Mouse (Mus musculus) right cerebral cortex, postnatal 25 days (tissue): Measurements from ENCODE around the gene Cct3.
"Not testable (repeated sequence)": the region's sequence is repeated elsewhere in the genome, so short reads cannot be mapped to it uniquely, and the experiment has no call there.

ENCODE experiments used
- DNase-seq: peaks from one replicate; pipeline ENCODE4 v3.0.0; 2022

Gene Cct3

GRCm38 (mm10) chr3:88296561-88297318 lies at the start of gene Cct3, which contains the start of gene Tsacc:
TSS of gene Cct3 (plus strand) at chr3:88297116.
TSS of gene Tsacc (minus strand) at chr3:88296999.
- peak; percentile 95 for DNase-seq

- no peak for DNase-seq
These were observed 49.2 kb upstream of the Cct3 start for GRCm38 (mm10) chr3:88247666-88248065.

- DNase-seq = no peak
These were observed 48.5 kb upstream of the Cct3 start for GRCm38 (mm10) chr3:88248406-88248805.

- DNase-seq = no peak
These were observed 44.2 kb upstream of the Cct3 start for GRCm38 (mm10) chr3:88252739-88253138.

- DNase-seq = no peak
These were observed 42.5 kb upstream of the Cct3 start, which contains the start of gene Rhbg for GRCm38 (mm10) chr3:88254268-88254926. TSS of gene Rhbg (minus strand) at chr3:88254709.

- DNase-seq = no peak
These were observed 41.0 kb upstream of the Cct3 start for GRCm38 (mm10) chr3:88255950-88256349.

GRCm38 (mm10) chr3:88256382-88256781 lies 40.5 kb upstream of the Cct3 start:
- DNase-seq = no peak

GRCm38 (mm10) chr3:88262346-88262745 lies 34.6 kb upstream of the Cct3 start:
- no peak for DNase-seq

GRCm38 (mm10) chr3:88268014-88268413 lies 28.9 kb upstream of the Cct3 start:
- not testable (repeated sequence) for DNase-seq

GRCm38 (mm10) chr3:88268991-88269390 lies 27.9 kb upstream of the Cct3 start:
- no peak for DNase-seq

- not testable (repeated sequence) for DNase-seq
These were observed 25.6 kb upstream of the Cct3 start for GRCm38 (mm10) chr3:88271298-88271697.

GRCm38 (mm10) chr3:88271859-88272258 lies 25.1 kb upstream of the Cct3 start:
- DNase-seq = no peak

GRCm38 (mm10) chr3:88274002-88274401 lies 22.9 kb upstream of the Cct3 start:
- no peak for DNase-seq

- no peak for DNase-seq
These were observed 20.8 kb upstream of the Cct3 start for GRCm38 (mm10) chr3:88276121-88276520.

GRCm38 (mm10) chr3:88276529-88277143 lies 20.3 kb upstream of the Cct3 start:
- peak; percentile 12 for DNase-seq

GRCm38 (mm10) chr3:88280035-88280434 lies 16.9 kb upstream of the Cct3 start:
- no peak for DNase-seq

GRCm38 (mm10) chr3:88281141-88281916 lies 15.6 kb upstream of the Cct3 start:
- DNase-seq = not testable (repeated sequence)

- DNase-seq = not testable (repeated sequence)
These were observed 11.9 kb upstream of the Cct3 start for GRCm38 (mm10) chr3:88284815-88285564.

GRCm38 (mm10) chr3:88285565-88285895 lies 11.4 kb upstream of the Cct3 start:
- DNase-seq = not testable (repeated sequence)

GRCm38 (mm10) chr3:88287110-88287509 lies 9.8 kb upstream of the Cct3 start, which contains the start of gene Gm38392:
TSS of gene Gm38392 (minus strand) at chr3:88287210.
- DNase-seq = no peak

GRCm38 (mm10) chr3:88288133-88288713 lies 8.7 kb upstream of the Cct3 start:
- not testable (repeated sequence) for DNase-seq

- DNase-seq = no peak
These were observed 4.9 kb upstream of the Cct3 start for GRCm38 (mm10) chr3:88291970-88292369.
